Mouse (Mus musculus) neural tube, embryonic 14.5 days (tissue): ENCODE results near the gene Htra3. TPM values are rescaled to one million over a fixed set of nuclear protein-coding genes. Genes with fewer than 3 reads are reported as not detected.

Source experiments
- ATAC-seq: fragments of 200-750 bp; cut with Nextera tagmentation; 2 replicates; pipeline ENCODE4 v1.8.0; 2017; ENCODE audit warnings: low read depth, mild to moderate bottlenecking, moderate TSS enrichment, moderate library complexity
- H3K27ac ChIP-seq: fragments of 300-500 bp; sonication (generic); 2 replicates; pipeline ENCODE4 v1.5.1; 2014; ENCODE audit warnings: low read depth, mild to moderate bottlenecking, control low read depth, low read length, moderate library complexity, mixed read lengths
- H3K27me3 ChIP-seq: fragments of 300-500 bp; sonication (generic); 2 replicates; pipeline ENCODE4 v1.6.1; 2014; ENCODE audit warnings: low read length; ENCODE audit not compliant: control insufficient read depth, insufficient read depth
- H3K36me3 ChIP-seq: fragments of 300-500 bp; sonication (generic); 2 replicates; pipeline ENCODE4 v1.6.1; 2014; ENCODE audit warnings: low read length, mixed read lengths; ENCODE audit not compliant: control insufficient read depth, insufficient read depth
- H3K4me1 ChIP-seq: fragments of 300-500 bp; sonication (generic); 2 replicates; pipeline ENCODE4 v1.6.1; 2014; ENCODE audit warnings: low read length; ENCODE audit not compliant: control insufficient read depth, insufficient read depth
- H3K4me2 ChIP-seq: fragments of 300-500 bp; sonication (generic); 2 replicates; pipeline ENCODE4 v1.6.1; 2014; ENCODE audit warnings: mild to moderate bottlenecking, low read depth, low read length, control low read depth
- H3K4me3 ChIP-seq: fragments of 300-500 bp; sonication (generic); 2 replicates; pipeline ENCODE4 v1.5.1; 2014; ENCODE audit warnings: low read depth, low read length, control low read depth, mixed read lengths
- H3K9ac ChIP-seq: fragments of 300-500 bp; sonication (generic); replicated peaks from 2 replicates; pipeline ENCODE4 v1.6.1; 2014; ENCODE audit warnings: low read depth, mild to moderate bottlenecking, control low read depth, low read length, mixed read lengths
- H3K9me3 ChIP-seq: fragments of 300-500 bp; sonication (generic); 2 replicates; pipeline ENCODE4 v1.6.1; 2016; ENCODE audit warnings: low read length; ENCODE audit not compliant: control insufficient read depth
- WGBS: fragments of 180-500 bp; shearing (Covaris S2); extraction: QIAGEN DNeasy Blood & Tissue Kit; methylation state at CpG from one replicate; pipeline ENCODE4 v1.1.7; 2014; 5-methylcytosine and 5-hydroxymethylcytosine counted together
- polyA plus RNA-seq: library from polyadenylated mRNA; unstranded; fragments of >200 nt; fragmentation: Nextera tagmentation; extraction: Ambion mirVana; gene quantifications from 2 replicates; pipeline ENCODE4 v1.2.1, GENCODE M21; 2014

Htra3 gene
- 12.6 and 20.4 TPM in 2 replicates for polyA plus RNA-seq

- no peaks in the 10 kb centered on the region for H3K9me3 ChIP-seq
- ATAC-seq, result no peak
- peaks cover 6% of the 10 kb centered on the region; the same call in 1 of the 2 replicates for H3K4me1 ChIP-seq
- H3K27ac ChIP-seq, result no peak within 1 kb of the TSS
- peak within 1 kb of the TSS; percentile 28; the same call in 1 of the 2 replicates for H3K9ac ChIP-seq
- peaks cover 24% of the 10 kb centered on the region for H3K27me3 ChIP-seq
- peak within 1 kb of the TSS; percentile 27 for H3K4me3 ChIP-seq
- peak within 1 kb of the TSS; percentile 47 for H3K4me2 ChIP-seq
- H3K36me3 ChIP-seq, result no peaks in the 10 kb centered on the region
- WGBS, result 11% methylated on average over 36 of the region's 42 CpGs
Measured at GRCm38 (mm10) chr5:35679256-35680155, at the start of gene Htra3. TSS of gene Htra3 (minus strand) at chr5:35679782.

- Histone ChIP-seq H3K4me2 (no peak overlapping the region), H3K9me3 (no peaks in the 10 kb centered on the region), H3K4me1 (no peaks in the 10 kb centered on the region), H3K27me3 (no peaks in the 10 kb centered on the region), H3K36me3 (no peaks in the 10 kb centered on the region), H3K9ac (no peak overlapping the region), H3K27ac (0 out of 2 replicates have a peak overlapping the region, but pooled peaks have one; percentile 22), H3K4me3 (no peak overlapping the region)
- 66% methylated on average over 11 of the region's 11 CpGs for WGBS
- ATAC-seq, result no peak
Measured at GRCm38 (mm10) chr5:35728957-35729460, 49.4 kb upstream of the Htra3 start.

GRCm38 (mm10) chr5:35728344-35728956 is 48.9 kb upstream of the Htra3 start:
- Histone ChIP-seq H3K9me3 (no peaks in the 10 kb centered on the region), H3K9ac (no peak overlapping the region), H3K27me3 (no peaks in the 10 kb centered on the region), H3K27ac (no peak overlapping the region), H3K36me3 (no peaks in the 10 kb centered on the region), H3K4me3 (no peak overlapping the region), H3K4me1 (no peaks in the 10 kb centered on the region), H3K4me2 (0 out of 2 replicates have a peak overlapping the region, but pooled peaks have one; percentile 12)
- ATAC-seq, result no peak
- WGBS, result 87% methylated on average over 12 of the region's 12 CpGs

- no peaks in the 10 kb centered on the region for H3K4me1 ChIP-seq
- ATAC-seq, result no peak
- H3K27me3 ChIP-seq, result no peaks in the 10 kb centered on the region
- no peak overlapping the region for H3K27ac ChIP-seq
- no peaks in the 10 kb centered on the region for H3K36me3 ChIP-seq
- H3K9ac ChIP-seq, result no peak overlapping the region
- H3K4me2 ChIP-seq, result no peak overlapping the region
- 91% methylated on average over 5 of the region's 5 CpGs for WGBS
- H3K4me3 ChIP-seq, result no peak overlapping the region
- H3K9me3 ChIP-seq, result no peaks in the 10 kb centered on the region
Measured at GRCm38 (mm10) chr5:35727447-35727846, 47.9 kb upstream of the Htra3 start.

GRCm38 (mm10) chr5:35725840-35726239 is 46.3 kb upstream of the Htra3 start:
- Histone ChIP-seq H3K27me3 (no peaks in the 10 kb centered on the region), H3K4me1 (no peaks in the 10 kb centered on the region), H3K9ac (no peak overlapping the region), H3K4me3 (no peak overlapping the region), H3K27ac (no peak overlapping the region), H3K9me3 (no peaks in the 10 kb centered on the region), H3K36me3 (no peaks in the 10 kb centered on the region), H3K4me2 (no peak overlapping the region)
- no peak for ATAC-seq
- WGBS, result 90% methylated on average over 3 of the region's 3 CpGs

- no peaks in the 10 kb centered on the region for H3K36me3 ChIP-seq
- H3K4me1 ChIP-seq, result no peaks in the 10 kb centered on the region
- no peaks in the 10 kb centered on the region for H3K27me3 ChIP-seq
- no peak overlapping the region for H3K9ac ChIP-seq
- WGBS, result 79% methylated on average over 5 of the region's 5 CpGs
- H3K9me3 ChIP-seq, result no peaks in the 10 kb centered on the region
- no peak for ATAC-seq
- H3K27ac ChIP-seq, result no peak overlapping the region
- no peak overlapping the region for H3K4me3 ChIP-seq
- no peak overlapping the region for H3K4me2 ChIP-seq
Measured at GRCm38 (mm10) chr5:35723900-35724299, 44.3 kb upstream of the Htra3 start.

GRCm38 (mm10) chr5:35722654-35723053 is 43.1 kb upstream of the Htra3 start:
- Histone ChIP-seq H3K27me3 (no peaks in the 10 kb centered on the region), H3K4me1 (no peaks in the 10 kb centered on the region), H3K4me3 (no peak overlapping the region), H3K27ac (no peak overlapping the region), H3K4me2 (no peak overlapping the region), H3K9ac (no peak overlapping the region), H3K36me3 (no peaks in the 10 kb centered on the region), H3K9me3 (no peaks in the 10 kb centered on the region)
- no peak for ATAC-seq
- 56% methylated on average over 2 of the region's 2 CpGs for WGBS

- no peaks in the 10 kb centered on the region for H3K4me1 ChIP-seq
- no peak overlapping the region for H3K9ac ChIP-seq
- no peaks in the 10 kb centered on the region for H3K27me3 ChIP-seq
- no peak for ATAC-seq
- no peak overlapping the region for H3K27ac ChIP-seq
- H3K36me3 ChIP-seq, result no peaks in the 10 kb centered on the region
- H3K9me3 ChIP-seq, result no peaks in the 10 kb centered on the region
- WGBS, result 84% methylated on average over 2 of the region's 2 CpGs
- H3K4me2 ChIP-seq, result no peak overlapping the region
- no peak overlapping the region for H3K4me3 ChIP-seq
Measured at GRCm38 (mm10) chr5:35721933-35722332, 42.4 kb upstream of the Htra3 start.

GRCm38 (mm10) chr5:35719880-35720279 is 40.3 kb upstream of the Htra3 start:
- Histone ChIP-seq H3K4me1 (no peaks in the 10 kb centered on the region), H3K9ac (no peak overlapping the region), H3K27ac (no peak overlapping the region), H3K27me3 (no peaks in the 10 kb centered on the region), H3K4me2 (no peak overlapping the region), H3K9me3 (no peaks in the 10 kb centered on the region), H3K36me3 (no peaks in the 10 kb centered on the region), H3K4me3 (no peak overlapping the region)
- ATAC-seq, result no peak
- 100% methylated on average over 1 of the region's 1 CpGs for WGBS
